Comparison of ENCODE assay signal across 10 mouse cellular contexts in the genomic region with DNA sequence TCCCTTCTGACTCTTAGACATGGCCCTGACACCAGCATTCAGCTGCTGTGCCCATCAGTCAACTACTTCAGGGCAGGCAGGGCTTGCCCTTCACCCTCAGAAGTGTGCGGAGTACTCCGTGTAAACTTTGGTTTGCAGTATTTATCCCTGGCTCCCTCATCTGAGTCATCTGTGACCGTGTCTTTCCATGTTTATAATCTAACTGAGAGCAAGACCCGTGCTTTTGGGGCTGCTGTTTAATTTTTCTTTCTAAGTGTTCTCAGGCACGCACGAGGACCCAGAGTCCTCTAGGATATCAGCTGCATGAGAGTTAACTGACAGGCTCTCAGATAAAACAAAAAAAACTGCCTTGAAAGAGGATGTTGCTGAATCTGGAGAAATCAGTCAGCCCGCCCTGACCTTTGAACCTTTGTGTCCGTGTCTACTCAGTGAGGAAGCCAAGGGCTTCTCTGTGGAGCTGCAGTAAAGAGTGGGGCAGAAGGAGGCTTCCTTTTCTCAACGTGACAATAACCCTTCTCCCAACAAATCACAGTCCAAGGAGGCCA. TPM values are rescaled to one million over a fixed set of nuclear protein-coding genes. Genes with fewer than 3 reads are reported as not detected.
DNase-seq lines count a peak whose midpoint lies in the region; ATAC-seq and TF ChIP-seq lines count a peak whose summit lies in the region.
"Had no signal": no experiment of that assay in that cellular context is flagged by ENCODE, and none has a peak within 500 bp of the region (broad histone marks: within the 10 kb centered on the region; RNA-seq: fewer than 3 reads in every experiment).

No protein-coding gene starts in this region.

- no peak for TF ChIP-seq POLR2A in brain, embryonic 14.5 days (IDR thresholded peaks at IDR 0.05; ENCODE audit: borderline replicate concordance, extremely low read depth, insufficient read depth, insufficient read length, poor library complexity, severe bottlenecking)

- H3K4me2 ChIP-seq in intestine, postnatal 0 days (replicated peaks; ENCODE audit: low read depth): no peak overlapping the region
- H3K4me2 ChIP-seq in lung, embryonic 16.5 days (ENCODE audit: low read depth, low read length): no peak overlapping the region; the same call in 1 of the 2 replicates

- DNase-seq in heart, adult 18-20 months: peak; percentile 46 to 59
- no peak for DNase-seq in heart, postnatal 25 days (ENCODE audit: low spot score)
- DNase-seq in brain, embryonic 14.5 days (ENCODE audit: low read depth): peak; percentile 1
- no peak for DNase-seq in layer of hippocampus, adult 9-11 months
- DNase-seq in layer of hippocampus, adult 9-10 months (ENCODE audit: low spot score): no peak
- DNase-seq: left cerebral cortex, postnatal 4 days had no signal

- 8% methylated on average over 9 of the region's 9 CpGs for WGBS in intestine, postnatal 0 days
- WGBS in lung, embryonic 16.5 days: 8% methylated on average over 9 of the region's 9 CpGs

- TF ChIP-seq CTCF in brain, embryonic 14.5 days (IDR thresholded peaks at IDR 0.05; ENCODE audit: borderline replicate concordance, extremely low read depth, insufficient read depth, insufficient read length): no peak
- no peak for TF ChIP-seq CTCF in intestine, postnatal 0 days (IDR thresholded peaks at IDR 0.05; ENCODE audit: low read depth)

- peak; percentile 86 for ATAC-seq in intestine, postnatal 0 days
- ATAC-seq in lung, embryonic 16.5 days (ENCODE audit: low read depth): peak; percentile 77
- ATAC-seq in inflammation-experienced regulatory T-cells, adult 6 months: no peak

- no peaks in the 10 kb centered on the region for H3K27me3 ChIP-seq in intestine, postnatal 0 days (replicated peaks; ENCODE audit: control insufficient read depth, insufficient read depth, low read length)
- no peaks in the 10 kb centered on the region for H3K27me3 ChIP-seq in lung, embryonic 16.5 days (ENCODE audit: control insufficient read depth, insufficient read depth, low read depth, low read length)
- H3K27me3 ChIP-seq: CH12.LX had no signal

- intact Hi-C loops in heart, postnatal 25 days (cut with DNase I): loop anchor here (10.0 kb wide), 1 partner anchor 281 kb away; no protein-coding TSS in a partner anchor

- peak overlapping the region; percentile 80 for H3K27ac ChIP-seq in intestine, postnatal 0 days (ENCODE audit: low read depth, low read length)
- H3K27ac ChIP-seq in lung, embryonic 16.5 days (ENCODE audit: low read length): peak overlapping the region; percentile 85

- no peak overlapping the region for H3K9ac ChIP-seq in intestine, postnatal 0 days (ENCODE audit: low read depth, low read length)
- no peak overlapping the region for H3K9ac ChIP-seq in lung, embryonic 16.5 days (ENCODE audit: low read length)

- peaks cover 22% of the 10 kb centered on the region for H3K4me1 ChIP-seq in intestine, postnatal 0 days (replicated peaks; ENCODE audit: control insufficient read depth, insufficient read depth, low read length)
- peaks cover 33% of the 10 kb centered on the region for H3K4me1 ChIP-seq in lung, embryonic 16.5 days (replicated peaks; ENCODE audit: control insufficient read depth, insufficient read depth, low read length)

- H3K4me3 ChIP-seq in intestine, postnatal 0 days (ENCODE audit: low read depth, low read length): no peak overlapping the region
- no peak overlapping the region for H3K4me3 ChIP-seq in lung, embryonic 16.5 days (ENCODE audit: low read length)

- peaks cover 11% of the 10 kb centered on the region; the same call in 1 of the 2 replicates for H3K36me3 ChIP-seq in intestine, postnatal 0 days (ENCODE audit: control insufficient read depth, insufficient read depth)
- H3K36me3 ChIP-seq in lung, embryonic 16.5 days (ENCODE audit: control insufficient read depth, insufficient read depth, low read length): no peaks in the 10 kb centered on the region

- no peaks in the 10 kb centered on the region for H3K9me3 ChIP-seq in intestine, postnatal 0 days (ENCODE audit: control insufficient read depth)
- no peaks in the 10 kb centered on the region for H3K9me3 ChIP-seq in lung, embryonic 16.5 days (ENCODE audit: control insufficient read depth, low read length)

RNA-seq across cellular contexts. Expression of gene Lpar1, which starts 7.7 kb away (rescaled TPM):
- total RNA-seq in heart, adult 18-20 months (2021): 1 to 10 TPM; 7.0 to 7.5 TPM
- total RNA-seq in heart, postnatal 25 days (2021): 10 to 100 TPM; 11.1 to 14.3 TPM
- 11.9 and 12.6 TPM in 2 replicates for polyA plus RNA-seq in brain, embryonic 14.5 days (2012; rRNA removed)
- polyA plus RNA-seq in intestine, postnatal 0 days (2015; fragmentation: Nextera tagmentation; extraction: Ambion mirVana): 64.9 and 70.3 TPM in 2 replicates
- 43.7 and 44.4 TPM in 2 replicates for polyA plus RNA-seq in lung, embryonic 16.5 days (2015; fragmentation: Nextera tagmentation; extraction: Ambion mirVana)
- polyA plus RNA-seq in inflammation-experienced regulatory T-cells, adult 6 months (2017; shearing (Covaris generic)): not detected

Comparison
In these comparisons a context has a peak if more than half of its experiments do, and no peak if none do; other contexts are left out.
1. DNase-seq: peak in heart, adult 18-20 months (2 of 2) and brain, embryonic 14.5 days (single experiment); none in heart, postnatal 25 days (single experiment), layer of hippocampus, adult 9-11 months (single experiment) and layer of hippocampus, adult 9-10 months (single experiment).
2. RNA of gene Lpar1, which starts 7.7 kb away (polyA plus RNA-seq): 64.9 to 70.3 TPM in intestine, postnatal 0 days, 43.7 to 44.4 TPM in lung, embryonic 16.5 days and 11.9 to 12.6 TPM in brain, embryonic 14.5 days; not detected in inflammation-experienced regulatory T-cells, adult 6 months; every median in the first group is over 10 times any median in the second.